Mouse (Mus musculus) T-cell, adult 2 months (primary cell): ENCODE data around the gene Gm36176.

Experiments
- DNase-seq: peaks from one replicate; pipeline ENCODE4 v3.0.0; 2022; ENCODE audit warnings: low spot score

Gene Gm36176

GRCm38 (mm10) chr10:77880305-77880704 lies 33.7 kb downstream of the Gm36176 start:
- DNase-seq = no peak

GRCm38 (mm10) chr10:77882553-77882952 lies 36.0 kb downstream of the Gm36176 start:
- DNase-seq = no peak

- no peak for DNase-seq
Measured at GRCm38 (mm10) chr10:77886007-77886747, 39.6 kb downstream of the Gm36176 start.

GRCm38 (mm10) chr10:77890987-77891565 lies 44.5 kb downstream of the Gm36176 start:
- DNase-seq = no peak

GRCm38 (mm10) chr10:77895562-77895961 lies 49.0 kb downstream of the Gm36176 start:
- no peak for DNase-seq
